Comparison of ENCODE assay signal across 7 mouse cellular contexts in genomic region chr7:28381017-28381790, GRCm38 (mm10). TPM values are rescaled to one million over a fixed set of nuclear protein-coding genes. Genes with fewer than 3 reads are reported as not detected.
DNase-seq lines count a peak whose midpoint lies in the region; ATAC-seq lines count a peak whose summit lies in the region.

No protein-coding gene starts in this region.

- ATAC-seq in heart, embryonic 12.5 days (ENCODE audit: insufficient number of reproducible peaks, low FRiP score): peak; percentile 58
- ATAC-seq in kidney, embryonic 16.5 days (ENCODE audit: low FRiP score, low TSS enrichment): peak; percentile 31

- H3K79me2 ChIP-seq in macrophage (ENCODE audit: inconsistent target): peaks cover 52% of the 10 kb centered on the region

- 3% methylated on average over 30 of the region's 30 CpGs for WGBS in heart, embryonic 12.5 days
- 8% methylated on average over 30 of the region's 30 CpGs for WGBS in kidney, embryonic 16.5 days
- under 1% methylated on average over 30 of the region's 30 CpGs for WGBS in macrophage (ENCODE audit: missing documents)

- peaks cover 17% of the 10 kb centered on the region for H3K36me3 ChIP-seq in heart, embryonic 12.5 days
- peaks cover 13% of the 10 kb centered on the region; the same call in 1 of the 2 replicates for H3K36me3 ChIP-seq in kidney, embryonic 16.5 days (ENCODE audit: insufficient read depth, low read length)
- H3K36me3 ChIP-seq in macrophage (ENCODE audit: inconsistent target): peaks cover 10% of the 10 kb centered on the region; the same call in 1 of the 2 replicates

- peak overlapping the region; percentile 100 for H3K27ac ChIP-seq in heart, embryonic 12.5 days (ENCODE audit: poor library complexity, severe bottlenecking)
- H3K27ac ChIP-seq in kidney, embryonic 16.5 days (ENCODE audit: low read length): peak overlapping the region; percentile 100
- peak overlapping the region; percentile 100 for H3K27ac ChIP-seq in macrophage

- H3K4me1 ChIP-seq in heart, embryonic 12.5 days (replicated peaks): peaks cover 64% of the 10 kb centered on the region
- H3K4me1 ChIP-seq in kidney, embryonic 16.5 days (ENCODE audit: insufficient read depth, low read length): peaks cover 58% of the 10 kb centered on the region

- H3K9me3 ChIP-seq in heart, embryonic 12.5 days (replicated peaks): no peaks in the 10 kb centered on the region
- no peaks in the 10 kb centered on the region for H3K9me3 ChIP-seq in kidney, embryonic 16.5 days (ENCODE audit: low read length)

- H3K4me3 ChIP-seq in heart, embryonic 12.5 days: peak overlapping the region; percentile 40
- peak overlapping the region; percentile 43 for H3K4me3 ChIP-seq in kidney, embryonic 16.5 days (ENCODE audit: low read length)
- H3K4me3 ChIP-seq in macrophage (ENCODE audit: inconsistent target): peak overlapping the region; percentile 96

- peak overlapping the region; percentile 78 for H3K9ac ChIP-seq in heart, embryonic 12.5 days
- peak overlapping the region; percentile 82 for H3K9ac ChIP-seq in kidney, embryonic 16.5 days (replicated peaks; ENCODE audit: low read length)

- peak; percentile 84 for DNase-seq in R1 (ENCODE audit: low read depth, low spot score)
- DNase-seq in embryo, embryonic 11 days: peak; percentile 71
- peak; percentile 77 for DNase-seq in spleen, adult 12 weeks (ENCODE audit: low spot score)
- no peak for DNase-seq in frontal cortex, postnatal 36 days (ENCODE audit: low spot score in 2 of 2)

- H3K27me3 ChIP-seq in heart, embryonic 12.5 days (replicated peaks): no peaks in the 10 kb centered on the region
- H3K27me3 ChIP-seq in kidney, embryonic 16.5 days (ENCODE audit: insufficient read depth, low read length): no peaks in the 10 kb centered on the region

- peak overlapping the region; percentile 76 for H3K4me2 ChIP-seq in heart, embryonic 12.5 days
- peak overlapping the region; percentile 73 for H3K4me2 ChIP-seq in kidney, embryonic 16.5 days (replicated peaks; ENCODE audit: low read depth, low read length)

RNA-seq across cellular contexts. Expression of gene Zfp36, which starts 1.2 kb away (rescaled TPM):
- polyA plus RNA-seq in heart, embryonic 12.5 days (2016; fragmentation: Nextera tagmentation; extraction: Ambion mirVana): 15.9 and 16.5 TPM in 2 replicates
- polyA plus RNA-seq in kidney, embryonic 16.5 days (2015; fragmentation: Nextera tagmentation; extraction: Ambion mirVana): 16.1 and 18.4 TPM in 2 replicates
- 1,000 to 10,000 TPM in 2 of 26 experiments, 100 to 1,000 TPM in 22, 10 to 100 TPM in 2; 91.8 to 1,107 (median 329) TPM for total RNA-seq in macrophage (2018; cell fraction: chromatin; rRNA removed)
- 1,000 to 10,000 TPM in 13 of 26 experiments, 100 to 1,000 TPM in 13; 132 to 2,956 (median 939) TPM for total RNA-seq in macrophage (2018; cell fraction: cytosol; rRNA removed)
- total RNA-seq in macrophage (2018; cell fraction: nucleus; rRNA removed): 1,000 to 10,000 TPM in 15 of 26 experiments, 100 to 1,000 TPM in 11; 163 to 2,419 (median 1,098) TPM
- 67.8 to 98.8 TPM (median 74.9 TPM) in 3 replicates for polyA plus RNA-seq in macrophage (2018)

RNA-seq across cellular contexts. Expression of gene Plekhg2, which starts 8.8 kb away (rescaled TPM):
- 58.0 and 65.3 TPM in 2 replicates for polyA plus RNA-seq in heart, embryonic 12.5 days (2016; fragmentation: Nextera tagmentation; extraction: Ambion mirVana)
- 69.1 and 83.3 TPM in 2 replicates for polyA plus RNA-seq in kidney, embryonic 16.5 days (2015; fragmentation: Nextera tagmentation; extraction: Ambion mirVana)
- total RNA-seq in macrophage (2018; cell fraction: chromatin; rRNA removed): 10 to 100 TPM; 17.2 to 81.8 (median 27.5) TPM
- total RNA-seq in macrophage (2018; cell fraction: cytosol; rRNA removed): 1 to 10 TPM; 2.9 to 8.1 (median 5.7) TPM
- total RNA-seq in macrophage (2018; cell fraction: nucleus; rRNA removed): 10 to 100 TPM in 21 of 26 experiments, 1 to 10 TPM in 5; 5.4 to 60.3 (median 19.3) TPM
- polyA plus RNA-seq in macrophage (2018): 3.6 to 7.0 TPM (median 5.4 TPM) in 3 replicates

RNA-seq across cellular contexts. Expression of gene Med29, which starts 11.3 kb away (rescaled TPM):
- 45.4 and 46.5 TPM in 2 replicates for polyA plus RNA-seq in heart, embryonic 12.5 days (2016; fragmentation: Nextera tagmentation; extraction: Ambion mirVana)
- 52.9 and 55.9 TPM in 2 replicates for polyA plus RNA-seq in kidney, embryonic 16.5 days (2015; fragmentation: Nextera tagmentation; extraction: Ambion mirVana)
- total RNA-seq in macrophage (2018; cell fraction: chromatin; rRNA removed): 10 to 100 TPM in 2 of 26 experiments, 1 to 10 TPM in 24; 2.6 to 11.9 (median 5.0) TPM
- total RNA-seq in macrophage (2018; cell fraction: cytosol; rRNA removed): 10 to 100 TPM in 22 of 26 experiments, 1 to 10 TPM in 4; 8.8 to 16.2 (median 11.9) TPM
- 10 to 100 TPM in 2 of 26 experiments, 1 to 10 TPM in 24; 2.4 to 10.8 (median 5.4) TPM for total RNA-seq in macrophage (2018; cell fraction: nucleus; rRNA removed)
- 13.6 to 20.0 TPM (median 16.3 TPM) in 3 replicates for polyA plus RNA-seq in macrophage (2018)

RNA-seq across cellular contexts. Expression of gene Paf1, which starts 11.5 kb away (rescaled TPM):
- 68.5 and 70.4 TPM in 2 replicates for polyA plus RNA-seq in heart, embryonic 12.5 days (2016; fragmentation: Nextera tagmentation; extraction: Ambion mirVana)
- 97.4 and 108 TPM in 2 replicates for polyA plus RNA-seq in kidney, embryonic 16.5 days (2015; fragmentation: Nextera tagmentation; extraction: Ambion mirVana)
- total RNA-seq in macrophage (2018; cell fraction: chromatin; rRNA removed): 100 to 1,000 TPM; 101 to 451 (median 214) TPM
- 10 to 100 TPM; 37.2 to 79.3 (median 58.5) TPM for total RNA-seq in macrophage (2018; cell fraction: cytosol; rRNA removed)
- total RNA-seq in macrophage (2018; cell fraction: nucleus; rRNA removed): 100 to 1,000 TPM in 20 of 26 experiments, 10 to 100 TPM in 6; 77.1 to 321 (median 147) TPM
- polyA plus RNA-seq in macrophage (2018): 72.5 to 257 TPM (median 75.2 TPM) in 3 replicates

RNA-seq across cellular contexts. Expression of gene Rps16, which starts 30.8 kb away (rescaled TPM):
- 629 and 630 TPM in 2 replicates for polyA plus RNA-seq in heart, embryonic 12.5 days (2016; fragmentation: Nextera tagmentation; extraction: Ambion mirVana)
- polyA plus RNA-seq in kidney, embryonic 16.5 days (2015; fragmentation: Nextera tagmentation; extraction: Ambion mirVana): 840 and 918 TPM in 2 replicates
- total RNA-seq in macrophage (2018; cell fraction: chromatin; rRNA removed): 100 to 1,000 TPM in 1 of 26 experiments, 10 to 100 TPM in 22, 1 to 10 TPM in 3; 7.8 to 113 (median 17.4) TPM
- total RNA-seq in macrophage (2018; cell fraction: cytosol; rRNA removed): 1,000 to 10,000 TPM in 6 of 26 experiments, 100 to 1,000 TPM in 20; 365 to 1,079 (median 619) TPM
- total RNA-seq in macrophage (2018; cell fraction: nucleus; rRNA removed): 100 to 1,000 TPM in 9 of 26 experiments, 10 to 100 TPM in 17; 47.6 to 158 (median 92.7) TPM
- 335 to 822 TPM (median 800 TPM) in 3 replicates for polyA plus RNA-seq in macrophage (2018)

Comparison
In these comparisons a context has a peak if more than half of its experiments do, and no peak if none do; other contexts are left out.
1. DNase-seq: peak in R1 (single experiment), embryo, embryonic 11 days (single experiment) and spleen, adult 12 weeks (single experiment); none in frontal cortex, postnatal 36 days (0 of 2).
2. H3K4me3 ChIP-seq: peak in every context shown above with its lines; median percentile 96 in macrophage; 43 in kidney, embryonic 16.5 days; 40 in heart, embryonic 12.5 days.
3. Peak in every context shown above with its lines, with median percentiles within 50 percentile points of each other: H3K27ac ChIP-seq.